Mouse (Mus musculus) kidney, postnatal 25 days (tissue): ENCODE data around the gene Sfmbt1.

ENCODE experiments used
- DNase-seq, 2 experiments: peaks; one replicate each; pipeline ENCODE4 v3.0.0; 2021; ENCODE audit warnings: mixed read lengths in 2 of 2

Sfmbt1 gene

GRCm38 (mm10) chr14:30714799-30715617 lies at the start of gene Sfmbt1:
Gene Sfmbt1, plus strand, starts transcription at chr14:30714849.
- peak; percentile 49 to 72 for DNase-seq

GRCm38 (mm10) chr14:30666061-30666460 lies 48.6 kb upstream of the Sfmbt1 start:
- DNase-seq = peak; percentile 58 to 75

GRCm38 (mm10) chr14:30666604-30667003 lies 48.0 kb upstream of the Sfmbt1 start:
- DNase-seq = no peak

GRCm38 (mm10) chr14:30670161-30670560 lies 44.5 kb upstream of the Sfmbt1 start:
- no peak for DNase-seq

GRCm38 (mm10) chr14:30671095-30671985 lies 43.3 kb upstream of the Sfmbt1 start:
- no peak for DNase-seq

GRCm38 (mm10) chr14:30671986-30672312 lies 42.7 kb upstream of the Sfmbt1 start:
- peak; percentile 83 to 94 for DNase-seq

- DNase-seq = no peak
Observed at GRCm38 (mm10) chr14:30674947-30675346, 39.7 kb upstream of the Sfmbt1 start.

- DNase-seq = no peak
Observed at GRCm38 (mm10) chr14:30682131-30682530, 32.5 kb upstream of the Sfmbt1 start.

- no peak for DNase-seq
Observed at GRCm38 (mm10) chr14:30690685-30691084, 24.0 kb upstream of the Sfmbt1 start.

- no peak for DNase-seq
Observed at GRCm38 (mm10) chr14:30692439-30692838, 22.2 kb upstream of the Sfmbt1 start.

GRCm38 (mm10) chr14:30694786-30695185 lies 19.9 kb upstream of the Sfmbt1 start:
- no peak for DNase-seq

GRCm38 (mm10) chr14:30695609-30696008 lies 19.0 kb upstream of the Sfmbt1 start:
- DNase-seq = peak; percentile 90 to 91

- DNase-seq = no peak
Observed at GRCm38 (mm10) chr14:30697407-30698052, 17.1 kb upstream of the Sfmbt1 start.

GRCm38 (mm10) chr14:30699656-30700055 lies 15.0 kb upstream of the Sfmbt1 start:
- peak; percentile 75 to 80 for DNase-seq

- DNase-seq = peak in 1 of 2 experiments; percentile 12
Observed at GRCm38 (mm10) chr14:30702512-30702911, 12.1 kb upstream of the Sfmbt1 start.

GRCm38 (mm10) chr14:30703079-30703478 lies 11.6 kb upstream of the Sfmbt1 start:
- no peak for DNase-seq

- DNase-seq = no peak
Observed at GRCm38 (mm10) chr14:30704098-30704855, 10.4 kb upstream of the Sfmbt1 start.

- no peak for DNase-seq
Observed at GRCm38 (mm10) chr14:30711892-30712291, 2.8 kb upstream of the Sfmbt1 start.

- no peak for DNase-seq
Observed at GRCm38 (mm10) chr14:30713769-30714168, 880 bp upstream of the Sfmbt1 start.

GRCm38 (mm10) chr14:30715618-30716050 lies 985 bp downstream of the Sfmbt1 start:
- DNase-seq = peak; percentile 82 to 92

- peak; percentile 60 to 84 for DNase-seq
Observed at GRCm38 (mm10) chr14:30716051-30716952, 1.7 kb downstream of the Sfmbt1 start.
